Mouse (Mus musculus) left cerebral cortex, postnatal 10 days (tissue): ENCODE data around the gene Rab44. TPM values are rescaled to one million over a fixed set of nuclear protein-coding genes. Genes with fewer than 3 reads are reported as not detected.
"Not testable (repeated sequence)": the region's sequence is repeated elsewhere in the genome, so short reads cannot be mapped to it uniquely, and the experiment has no call there.

Experiments used
- DNase-seq, 2 experiments: peaks; one replicate each; pipeline ENCODE4 v3.0.0; 2021 to 2022; ENCODE audit warnings: low spot score in 2 of 2, mixed read lengths in 1 of 2; ENCODE audit errors: extremely low spot score in 1 of 2
- intact Hi-C: fragments of 180-260 bp; cut with DNase I; formaldehyde crosslinking; loops from one replicate; pipeline ENCODE4 v1.15.1; 2025
- total RNA-seq, 2 experiments: library from RNA; stranded (reverse); gene quantifications; 2 replicates each; pipeline ENCODE4 v1.2.3; 2021

The Rab44 gene
- total RNA-seq = under 1 TPM in 1 of 2 experiments, not detected in 1; 0.15 TPM

GRCm38 (mm10) chr17:29113591-29114352 lies at the start of gene Rab44:
Rab44 (plus strand) TSS chr17:29114145.
- no peak for DNase-seq
- intact Hi-C loops = no loop called here

- no peak for DNase-seq
- intact Hi-C loops = no loop called here
Observed at GRCm38 (mm10) chr17:29065245-29065940, 48.6 kb upstream of the Rab44 start.

GRCm38 (mm10) chr17:29065971-29066370 lies 48.0 kb upstream of the Rab44 start:
- no peak for DNase-seq
- intact Hi-C loops = no loop called here

DNA sequence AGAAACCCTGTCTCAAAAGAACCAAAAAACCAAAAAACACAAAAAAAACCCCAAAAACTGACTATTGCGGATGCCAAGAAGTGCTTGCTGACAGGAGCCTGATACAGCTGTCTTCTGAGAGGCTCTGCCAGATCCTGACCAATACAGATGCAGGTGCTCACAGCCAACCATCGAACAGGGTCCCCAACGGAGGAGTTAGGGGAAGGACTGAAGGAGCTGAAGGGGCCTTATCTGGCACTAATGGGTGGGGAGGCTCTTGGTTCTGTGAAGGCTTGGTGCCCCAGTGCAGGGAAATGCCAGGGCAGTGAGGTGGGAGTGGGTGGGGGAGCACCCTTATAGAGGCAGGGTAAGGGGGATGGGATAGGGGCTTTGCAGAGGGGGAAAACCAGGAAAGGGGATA lies 46.5 kb upstream of the Rab44 start:
- intact Hi-C loops, DNase-seq: not testable (repeated sequence)

DNA sequence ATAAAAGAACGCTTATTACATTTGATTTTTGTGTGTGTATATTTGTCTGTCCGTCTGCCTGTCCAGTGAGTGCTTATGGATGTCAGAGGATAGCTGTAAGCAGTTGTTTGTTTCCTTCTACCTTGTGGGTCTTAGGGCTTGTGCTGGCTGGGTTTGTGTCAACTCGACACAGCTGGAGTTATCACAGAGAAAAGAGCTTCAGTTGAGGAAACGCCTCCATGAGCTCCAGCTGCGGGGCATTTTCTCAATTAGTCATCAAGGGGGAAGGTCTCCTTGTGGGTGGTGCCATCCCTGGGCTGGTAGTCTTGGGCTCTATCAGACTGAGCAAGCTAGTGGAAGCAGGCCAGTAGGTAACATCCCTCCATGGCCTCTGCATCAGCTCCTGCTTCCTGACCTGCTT lies 46.1 kb upstream of the Rab44 start:
- intact Hi-C loops = no loop called here
- DNase-seq = no peak

DNA sequence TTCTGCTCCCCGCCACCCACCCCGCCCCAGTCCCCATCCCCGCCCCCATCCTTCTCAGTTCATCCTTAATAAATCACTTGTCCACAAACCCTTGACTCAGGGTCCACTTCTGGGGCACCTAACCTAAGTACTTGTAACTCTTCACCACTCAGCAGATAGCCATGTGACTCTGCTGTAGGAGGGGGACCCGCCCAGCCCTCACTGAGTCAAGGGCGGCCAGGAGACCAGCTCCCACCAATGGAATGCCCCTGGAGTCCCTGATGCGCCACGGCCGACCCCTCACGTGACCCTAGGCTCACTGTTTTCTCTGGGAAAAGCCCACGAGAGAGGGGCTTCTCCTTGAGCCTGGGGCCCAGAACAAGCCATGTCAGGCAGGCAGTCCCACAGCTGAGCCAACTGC lies 44.9 kb upstream of the Rab44 start:
- no peak for DNase-seq
- intact Hi-C loops = no loop called here

- intact Hi-C loops = no loop called here
- no peak for DNase-seq
Observed at GRCm38 (mm10) chr17:29071820-29072219, 42.1 kb upstream of the Rab44 start.

- DNase-seq = no peak
- intact Hi-C loops = no loop called here
Observed at GRCm38 (mm10) chr17:29072701-29073307, 41.1 kb upstream of the Rab44 start.

- no peak for DNase-seq
- intact Hi-C loops = no loop called here
Observed at GRCm38 (mm10) chr17:29073313-29073712, 40.6 kb upstream of the Rab44 start.

DNA sequence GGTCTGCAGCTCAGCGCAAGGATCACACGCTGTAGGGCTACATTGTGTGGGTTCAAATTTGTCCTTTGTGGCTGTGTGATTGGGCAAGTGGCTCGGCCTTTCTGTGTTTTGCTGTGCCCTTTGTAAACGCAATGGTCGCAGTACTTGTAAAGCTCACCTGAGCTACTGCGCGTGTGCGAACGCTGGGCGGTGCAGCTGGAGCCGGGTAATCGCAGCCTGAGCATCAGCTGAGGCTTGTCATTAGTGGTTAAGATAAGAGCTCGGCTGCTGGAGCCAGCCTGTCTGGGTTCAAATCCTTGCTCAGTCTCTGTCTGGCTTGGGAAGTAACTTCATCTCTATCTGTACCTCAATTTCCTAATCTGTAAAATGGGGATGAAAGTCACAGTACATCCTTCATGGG lies 39.9 kb upstream of the Rab44 start:
- intact Hi-C loops = no loop called here

DNA sequence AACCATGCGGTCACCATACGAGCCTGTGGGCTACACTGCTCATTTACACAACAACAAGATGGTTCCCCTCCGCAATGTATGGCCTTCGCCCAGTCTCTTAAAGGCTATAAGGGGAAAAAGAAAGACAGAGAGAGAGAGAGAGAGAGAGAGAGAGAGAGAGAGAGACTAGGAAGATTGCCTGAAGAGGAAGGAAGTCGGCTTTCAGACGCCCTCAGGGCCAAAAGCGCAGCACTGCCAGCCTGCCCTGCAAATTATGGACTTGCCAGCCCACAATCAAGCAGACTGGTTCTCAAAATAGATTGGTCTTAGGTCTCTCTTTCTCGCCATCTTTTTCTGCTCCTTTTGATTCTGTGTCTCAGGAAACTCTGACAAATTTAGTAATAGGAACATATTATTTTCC lies 37.7 kb upstream of the Rab44 start:
- no peak for DNase-seq
- intact Hi-C loops = no loop called here

More for the DNA sequence above, 39.9 kb upstream of the Rab44 start:
- DNase-seq = no peak

- intact Hi-C loops = no loop called here
Observed at GRCm38 (mm10) chr17:29077786-29078509, 36.0 kb upstream of the Rab44 start.

GRCm38 (mm10) chr17:29078519-29079383 lies 35.2 kb upstream of the Rab44 start:
- DNase-seq = peak in 1 of 2 experiments; percentile 69
- intact Hi-C loops = no loop called here

More at GRCm38 (mm10) chr17:29077786-29078509, 36.0 kb upstream of the Rab44 start:
- DNase-seq = peak in 1 of 2 experiments; percentile 91

GRCm38 (mm10) chr17:29080758-29081617 lies 33.0 kb upstream of the Rab44 start:
- intact Hi-C loops = no loop called here
- DNase-seq = peak in 1 of 2 experiments; percentile 25

- intact Hi-C loops = no loop called here
- peak in 1 of 2 experiments; percentile 51 for DNase-seq
Observed at GRCm38 (mm10) chr17:29081618-29082381, 32.1 kb upstream of the Rab44 start.

DNA sequence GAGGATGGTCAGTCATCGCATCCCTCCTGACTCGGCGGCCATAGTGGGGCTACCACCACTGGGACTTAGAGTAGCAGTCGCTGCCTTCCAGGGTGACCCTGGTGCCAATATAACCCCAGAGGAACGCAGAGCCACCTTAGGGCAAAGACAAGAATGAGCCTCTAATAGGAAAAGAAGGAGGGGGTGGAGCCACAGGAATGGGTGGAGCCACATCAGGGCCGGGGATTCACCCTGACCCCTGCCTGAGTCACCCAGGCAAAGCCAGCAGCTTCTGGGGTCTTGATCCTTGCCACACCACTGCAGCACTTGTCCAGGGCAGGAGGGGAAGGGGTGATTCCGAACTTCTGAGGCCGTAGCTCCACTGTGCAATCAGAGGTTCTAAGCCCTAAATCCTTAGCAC lies 30.4 kb upstream of the Rab44 start:
- peak in 1 of 2 experiments; percentile 14 for DNase-seq
- intact Hi-C loops = no loop called here

GRCm38 (mm10) chr17:29084656-29085055 lies 29.3 kb upstream of the Rab44 start:
- peak in 1 of 2 experiments; percentile 26 for DNase-seq
- intact Hi-C loops = no loop called here
